Mouse (Mus musculus) E14TG2a.4 (cell line): Measurements from ENCODE around the gene Serinc4.

Experiments used
- H3K27me3 ChIP-seq: 2 replicates; pipeline ENCODE4 v1.6.1; 2014; ENCODE audit warnings: low read length, control low read depth; ENCODE audit not compliant: insufficient read depth
- H3K36me3 ChIP-seq: 2 replicates; pipeline ENCODE4 v1.6.1; 2014; ENCODE audit warnings: low read length, control low read depth; ENCODE audit not compliant: insufficient read depth
- H3K4me1 ChIP-seq: replicated peaks from 2 replicates; pipeline ENCODE4 v1.6.1; 2014; ENCODE audit warnings: low read depth, low read length, control low read depth
- H3K4me3 ChIP-seq: replicated peaks from 2 replicates; pipeline ENCODE4 v1.5.1; 2014; ENCODE audit warnings: mild to moderate bottlenecking, low read length
- H3K9me3 ChIP-seq: 2 replicates; pipeline ENCODE4 v1.6.1; 2014; ENCODE audit warnings: low read length, control low read depth
- CTCF ChIP-seq: conservative IDR thresholded peaks from 2 replicates; pipeline ENCODE4 v1.5.1; 2014; ENCODE audit warnings: low read length
- NANOG ChIP-seq: IDR thresholded peaks from 2 replicates; pipeline ENCODE4 v1.6.1; 2014; ENCODE audit warnings: borderline replicate concordance, low read length, mixed read lengths
- POU5F1 ChIP-seq: IDR thresholded peaks from 2 replicates; pipeline ENCODE4 v1.6.1; 2014; ENCODE audit warnings: low read length, borderline replicate concordance

The Serinc4 gene

DNA sequence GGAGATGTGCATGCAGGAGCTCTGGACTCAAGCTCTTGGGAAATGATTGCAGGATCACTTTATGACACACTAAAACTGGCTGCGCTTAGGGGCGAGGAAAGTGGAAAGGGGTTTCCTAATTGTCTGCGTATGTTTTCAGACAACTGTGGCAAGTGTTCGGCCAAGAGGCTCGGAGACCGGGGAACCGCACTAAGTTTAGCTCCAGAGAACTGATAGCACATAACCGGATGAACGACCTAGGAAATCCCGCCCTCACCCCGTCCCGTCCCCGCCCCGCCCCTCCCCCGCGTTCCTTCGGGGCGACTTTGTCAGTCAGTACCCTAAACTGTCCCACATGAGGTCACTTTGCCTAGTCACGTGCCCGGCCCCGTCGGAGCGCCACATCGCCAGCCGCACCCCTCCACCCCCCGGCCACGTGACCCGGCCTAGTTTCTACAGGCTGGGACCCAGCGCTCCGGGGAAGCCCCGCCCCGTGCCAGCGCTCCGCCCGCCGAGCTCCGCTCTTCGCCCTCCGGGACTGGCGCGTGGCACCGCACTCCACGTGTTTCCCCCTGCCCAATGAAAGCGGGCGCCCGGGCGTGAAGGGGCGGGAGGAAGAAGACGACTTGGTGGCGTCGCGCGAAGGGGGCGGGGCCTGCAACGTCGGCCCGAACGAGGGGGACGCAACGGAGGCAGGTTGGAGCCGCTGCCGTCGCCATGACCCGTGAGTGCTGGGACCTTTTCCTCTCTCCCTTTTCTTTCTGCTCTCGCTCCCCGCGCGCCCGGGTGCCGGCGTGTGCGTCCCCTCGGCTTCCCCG is 7.6 kb downstream of the Serinc4 start, which contains the start of gene Serf2:
TSS of gene Serf2 (plus strand) at position 457 of the 797 bp plus-strand sequence.
- TF ChIP-seq CTCF: no peak
- TF ChIP-seq NANOG: no peak
- TF ChIP-seq POU5F1: no peak
- peaks cover 71% of the 10 kb centered on the region for H3K4me1 ChIP-seq
- H3K36me3 ChIP-seq: peaks cover 37% of the 10 kb centered on the region
- peak within 1 kb of the TSS; percentile 99 for H3K4me3 ChIP-seq
- no peaks in the 10 kb centered on the region for H3K27me3 ChIP-seq
- no peaks in the 10 kb centered on the region for H3K9me3 ChIP-seq

- H3K9me3 ChIP-seq: no peaks in the 10 kb centered on the region
- peaks cover 70% of the 10 kb centered on the region for H3K4me1 ChIP-seq
- peaks cover 29% of the 10 kb centered on the region for H3K36me3 ChIP-seq
- TF ChIP-seq CTCF (no peak), NANOG (no peak), POU5F1 (no peak)
- peak overlapping the region; percentile 81 for H3K4me3 ChIP-seq
- no peaks in the 10 kb centered on the region for H3K27me3 ChIP-seq
Measured at GRCm38 (mm10) chr2:121448136-121448535, 8.4 kb downstream of the Serinc4 start.

DNA sequence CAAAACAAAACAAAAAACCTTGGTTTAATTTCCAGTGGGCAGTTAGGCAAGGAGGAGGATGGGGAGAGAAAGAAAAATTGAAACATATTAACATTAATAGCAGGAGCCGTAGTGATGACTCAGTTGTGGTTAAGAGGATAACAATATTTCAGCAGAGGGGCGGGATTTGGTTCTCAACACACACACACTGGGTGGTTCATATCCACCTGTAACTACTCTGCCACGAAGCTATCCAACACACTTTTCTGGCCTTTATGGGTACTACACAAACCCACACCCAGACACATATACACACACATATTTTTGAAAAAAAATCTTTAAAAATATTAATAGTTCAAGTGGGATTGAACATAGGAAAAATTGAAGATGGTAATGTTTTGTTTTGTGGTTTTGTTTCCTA is 9.6 kb downstream of the Serinc4 start:
- Histone ChIP-seq H3K4me1 (peaks cover 68% of the 10 kb centered on the region), H3K9me3 (no peaks in the 10 kb centered on the region), H3K27me3 (no peaks in the 10 kb centered on the region), H3K4me3 (no peak overlapping the region), H3K36me3 (peaks cover 17% of the 10 kb centered on the region)
- TF ChIP-seq NANOG: no peak
- TF ChIP-seq POU5F1: no peak
- TF ChIP-seq CTCF: no peak

GRCm38 (mm10) chr2:121446506-121446905 is 10.1 kb downstream of the Serinc4 start:
- H3K36me3 ChIP-seq: peaks cover 13% of the 10 kb centered on the region
- no peaks in the 10 kb centered on the region for H3K27me3 ChIP-seq
- H3K4me3 ChIP-seq: no peak overlapping the region
- peaks cover 70% of the 10 kb centered on the region for H3K4me1 ChIP-seq
- no peaks in the 10 kb centered on the region for H3K9me3 ChIP-seq
- no peak for TF ChIP-seq NANOG
- TF ChIP-seq CTCF: no peak
- no peak for TF ChIP-seq POU5F1

DNA sequence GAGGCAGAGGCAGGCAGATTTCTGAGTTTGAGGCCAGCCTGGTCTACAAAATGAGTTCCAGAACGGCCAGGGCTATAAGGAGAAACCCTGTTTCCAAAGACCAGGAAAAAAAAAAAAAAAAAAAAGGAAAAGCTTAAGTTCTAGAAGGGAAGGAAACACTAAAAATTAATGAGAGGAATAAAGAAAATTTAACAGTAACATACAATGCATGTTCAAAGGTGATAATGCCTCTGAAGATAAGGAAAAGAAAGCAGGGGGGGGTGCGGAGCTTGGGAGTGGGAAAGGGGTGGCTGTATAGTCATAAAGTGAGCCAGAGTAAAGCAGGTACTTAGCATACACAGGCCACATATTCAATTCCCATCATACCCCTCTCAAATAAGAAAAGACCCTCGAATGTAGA is 11.5 kb downstream of the Serinc4 start:
- Histone ChIP-seq H3K27me3 (peaks cover 4% of the 10 kb centered on the region; the same call in 1 of the 2 replicates), H3K4me1 (peaks cover 62% of the 10 kb centered on the region), H3K4me3 (no peak overlapping the region), H3K36me3 (peaks cover 11% of the 10 kb centered on the region), H3K9me3 (no peaks in the 10 kb centered on the region)
- no peak for TF ChIP-seq POU5F1
- no peak for TF ChIP-seq NANOG
- no peak for TF ChIP-seq CTCF

DNA sequence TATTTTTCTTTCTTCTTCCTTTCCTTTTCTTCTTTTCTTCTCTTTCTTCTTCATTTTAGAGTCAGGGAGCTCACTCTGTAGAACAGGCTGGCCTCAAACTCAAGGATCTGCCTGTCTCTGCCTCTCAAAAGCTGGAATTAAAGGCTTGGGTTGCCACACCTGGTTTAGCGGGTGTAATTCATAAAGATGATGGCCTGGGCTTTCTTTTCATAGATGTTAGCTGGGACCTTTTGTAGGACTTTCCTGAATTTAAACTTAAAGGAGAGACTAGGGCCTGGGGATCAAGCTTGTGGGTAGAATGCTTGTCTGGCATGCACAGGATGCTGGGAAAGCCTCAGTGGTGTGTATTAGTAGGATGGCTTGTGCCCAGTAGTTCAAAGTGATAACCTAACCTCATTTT is 12.4 kb downstream of the Serinc4 start, which contains the start of gene Ell3:
TSS of gene Ell3 (minus strand) at position 101 of the 400 bp plus-strand sequence.
- H3K27me3 ChIP-seq: peaks cover 4% of the 10 kb centered on the region; the same call in 1 of the 2 replicates
- peaks cover 62% of the 10 kb centered on the region for H3K4me1 ChIP-seq
- TF ChIP-seq POU5F1 (no peak), NANOG (no peak), CTCF (no peak)
- peak within 1 kb of the TSS; percentile 83 for H3K4me3 ChIP-seq
- peaks cover 20% of the 10 kb centered on the region for H3K36me3 ChIP-seq
- H3K9me3 ChIP-seq: no peaks in the 10 kb centered on the region

GRCm38 (mm10) chr2:121443068-121443349 is 13.6 kb downstream of the Serinc4 start:
- TF ChIP-seq POU5F1 (no peak), NANOG (no peak), CTCF (no peak)
- no peaks in the 10 kb centered on the region for H3K9me3 ChIP-seq

GRCm38 (mm10) chr2:121442259-121443067 is 14.1 kb downstream of the Serinc4 start:
- H3K4me1 ChIP-seq: peaks cover 49% of the 10 kb centered on the region
- H3K27me3 ChIP-seq: peaks cover 4% of the 10 kb centered on the region; the same call in 1 of the 2 replicates
- H3K4me3 ChIP-seq: peak overlapping the region; percentile 83
- peaks cover 37% of the 10 kb centered on the region for H3K36me3 ChIP-seq
- TF ChIP-seq NANOG (no peak), POU5F1 (no peak), CTCF (no peak)
- no peaks in the 10 kb centered on the region for H3K9me3 ChIP-seq

More at GRCm38 (mm10) chr2:121443068-121443349, 13.6 kb downstream of the Serinc4 start:
- Histone ChIP-seq H3K36me3 (peaks cover 32% of the 10 kb centered on the region), H3K4me1 (peaks cover 55% of the 10 kb centered on the region), H3K4me3 (peak overlapping the region; percentile 83), H3K27me3 (peaks cover 4% of the 10 kb centered on the region; the same call in 1 of the 2 replicates)

- peak overlapping the region; percentile 83 for H3K4me3 ChIP-seq
- H3K36me3 ChIP-seq: peaks cover 43% of the 10 kb centered on the region
- H3K27me3 ChIP-seq: peaks cover 4% of the 10 kb centered on the region; the same call in 1 of the 2 replicates
- TF ChIP-seq POU5F1: no peak
- TF ChIP-seq CTCF: no peak
- TF ChIP-seq NANOG: no peak
- no peaks in the 10 kb centered on the region for H3K9me3 ChIP-seq
- H3K4me1 ChIP-seq: peaks cover 49% of the 10 kb centered on the region
Measured at GRCm38 (mm10) chr2:121441800-121442199, 14.8 kb downstream of the Serinc4 start.
